Mouse (Mus musculus): ENCODE measurements at regions not wholly inside any gene's neighbourhood (a gene's known extent, or its start where the extent isn't known, plus 50 kb on each side); places are given as distances from the start of the nearest gene placed in this dataset.

DNA sequence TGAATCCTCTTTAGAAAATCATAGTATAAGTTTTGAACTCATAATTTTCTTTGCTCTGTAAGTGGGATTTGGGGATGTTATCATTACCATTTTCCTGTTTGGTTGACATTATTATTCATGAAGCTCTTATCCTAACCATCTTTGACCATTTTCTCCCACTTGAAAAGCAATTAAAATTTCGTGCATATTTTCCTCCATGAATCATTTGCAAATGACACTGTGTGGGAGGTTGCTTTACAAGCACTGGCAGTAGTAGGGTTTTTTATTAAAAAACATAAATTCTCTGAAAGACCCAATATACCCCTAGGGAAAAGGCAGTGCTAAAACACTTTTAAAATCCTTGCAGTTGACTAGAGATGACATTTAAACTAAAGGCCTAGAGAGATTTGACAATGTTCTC, 1183.2 kb upstream of the Crim1 start:
- no peak for DNase-seq (ENCODE audit: low spot score)

DNA sequence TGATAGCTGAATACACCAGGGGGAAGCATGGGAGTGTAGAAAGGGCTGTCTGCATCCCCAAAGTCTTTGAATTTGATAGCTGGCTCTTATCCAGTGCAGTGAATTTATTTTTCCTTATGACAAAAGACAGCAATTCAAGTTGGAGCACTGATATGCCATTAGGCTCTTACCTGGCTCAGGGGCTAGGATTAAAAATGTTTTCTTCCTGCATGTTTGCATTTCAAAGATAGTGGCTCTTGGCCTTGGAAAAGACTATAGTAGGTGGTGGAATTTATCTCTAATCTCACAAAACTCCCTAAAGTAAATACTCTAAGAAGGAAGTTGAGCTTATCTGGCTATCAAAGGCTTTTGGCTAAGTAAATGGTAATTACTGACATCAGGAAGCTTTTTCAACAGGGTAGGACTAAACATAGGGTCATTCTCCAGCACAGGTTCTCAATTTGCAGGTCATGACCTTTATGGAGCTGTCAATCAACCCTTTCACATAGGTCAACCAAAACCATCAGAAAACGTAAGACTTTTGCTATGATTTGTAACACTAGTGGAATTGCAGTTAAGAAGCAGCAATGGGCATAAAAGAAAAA, 1170.8 kb upstream of the Crim1 start:
- DNase-seq (ENCODE audit: low spot score), result peak; percentile 20

DNA sequence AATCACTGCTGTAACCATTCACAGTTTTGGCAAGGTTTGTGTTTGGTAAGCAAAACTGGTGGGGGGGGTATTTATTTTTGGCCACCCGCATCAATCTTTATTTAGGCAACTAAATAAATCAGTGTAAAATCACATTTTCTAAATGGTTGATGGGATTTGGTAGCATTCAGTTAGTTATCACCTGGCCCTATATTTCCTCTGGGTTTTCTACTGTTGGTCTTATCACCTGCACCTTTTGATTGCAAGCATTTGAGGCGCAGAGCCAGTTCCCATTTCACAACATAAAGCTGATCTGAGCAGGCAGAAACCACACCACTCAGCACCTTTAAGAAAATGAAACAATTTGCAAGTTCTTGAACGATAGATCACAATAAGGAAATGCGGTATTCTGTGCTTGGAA, 1165.8 kb upstream of the Crim1 start:
- DNase-seq (ENCODE audit: low spot score), result no peak

All from embryo, embryonic 10.5 days (tissue).